Mouse (Mus musculus) layer of hippocampus, postnatal 25 days (tissue): ENCODE measurements around the gene Tll1. TPM values are rescaled to one million over a fixed set of nuclear protein-coding genes. Genes with fewer than 3 reads are reported as not detected.
A peak's percentile ranks its signal among the peaks of the same experiment; 100 is the strongest.

Experiments used
- DNase-seq, 2 experiments: peaks; one replicate each; pipeline ENCODE4 v3.0.0; 2022; ENCODE audit warnings: mixed read lengths in 2 of 2, low spot score in 1 of 2; ENCODE audit errors: extremely low spot score in 1 of 2
- total RNA-seq, 2 experiments: library from RNA; stranded (reverse); gene quantifications; 2 replicates each; pipeline ENCODE4 v1.2.3; 2021

Gene Tll1
- 1 to 10 TPM; 4.2 to 4.4 TPM for total RNA-seq

DNA sequence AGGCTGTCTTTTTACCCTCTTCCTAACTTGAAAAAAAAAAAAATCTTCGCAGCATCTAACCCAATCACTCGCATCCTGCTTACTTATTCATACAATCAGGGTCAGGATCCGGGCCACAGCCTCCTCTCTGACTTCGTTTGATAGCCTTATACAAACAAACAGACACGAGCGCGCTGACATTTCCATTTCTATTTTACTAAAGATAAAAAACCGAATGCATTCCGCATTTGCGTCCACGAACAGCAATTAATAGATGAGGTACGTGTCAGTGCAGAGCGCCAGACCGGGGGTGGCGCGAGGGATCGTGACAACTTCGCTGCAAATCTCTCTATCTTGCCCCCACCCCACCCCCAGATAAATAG, at the start of gene Tll1:
Gene Tll1 (minus strand): TSS at position 248 of the 362 bp plus-strand sequence.
- DNase-seq = peak; percentile 10 to 14

DNA sequence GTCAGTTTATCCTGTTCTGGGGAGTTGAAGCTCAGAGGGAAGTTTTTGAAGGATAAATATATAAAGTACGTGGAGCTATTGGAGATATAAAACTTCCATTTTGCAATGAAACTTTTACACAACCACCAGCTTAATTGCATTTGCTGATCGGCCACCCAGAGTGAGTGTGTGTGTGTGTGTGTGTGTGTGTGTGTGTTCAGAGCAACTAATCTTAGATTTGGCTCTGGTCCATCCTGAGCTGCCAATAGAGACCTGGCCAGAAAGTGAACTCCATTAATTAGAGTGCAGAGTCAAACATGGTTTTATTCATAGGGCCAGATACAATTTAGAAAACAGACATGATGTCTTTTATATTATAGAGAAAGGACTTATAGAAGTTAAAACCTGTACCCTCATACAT, 32.6 kb upstream of the Tll1 start:
- no peak for DNase-seq

DNA sequence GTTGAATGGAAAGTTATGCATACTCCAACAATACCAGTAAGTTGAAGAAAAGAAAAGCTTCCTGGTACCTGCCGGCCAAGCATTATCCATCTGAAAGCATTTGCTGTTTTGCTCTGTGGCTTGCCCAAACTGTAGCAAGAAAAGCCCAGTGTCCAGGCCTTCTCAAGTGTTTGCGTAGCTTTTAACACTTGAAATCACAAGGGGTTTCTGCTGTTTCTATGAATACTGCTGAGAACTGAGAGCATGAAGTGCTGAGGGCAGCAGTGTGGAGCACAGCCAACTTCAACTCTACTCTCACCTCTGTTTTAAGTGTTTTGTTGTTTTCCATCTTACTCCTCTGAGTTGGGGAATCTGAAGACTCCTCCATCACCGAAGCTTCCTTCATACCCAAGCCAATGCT, 15.5 kb upstream of the Tll1 start:
- no peak for DNase-seq

DNA sequence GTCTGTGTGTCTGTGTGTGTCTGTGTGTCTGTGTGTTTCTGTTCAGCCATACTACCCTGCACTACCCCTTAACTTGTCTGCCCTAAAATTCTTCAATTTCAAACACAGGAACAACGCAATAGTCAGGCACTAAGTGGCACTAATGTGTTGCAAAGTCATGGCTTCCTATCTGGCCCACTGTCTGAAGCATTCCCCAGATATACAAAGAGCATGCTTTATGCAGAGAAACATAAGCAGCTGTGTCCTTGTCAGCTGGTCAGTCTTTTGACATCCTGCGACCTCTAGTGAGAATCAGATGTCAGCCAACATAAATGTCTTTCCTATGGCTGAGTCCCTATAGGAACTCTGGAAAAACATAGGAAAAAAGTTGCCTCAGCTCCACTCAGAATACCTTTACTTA, 11.6 kb upstream of the Tll1 start:
- DNase-seq = no peak

GRCm38 (mm10) chr8:64216252-64216651, 10.2 kb upstream of the Tll1 start:
- DNase-seq = no peak

DNA sequence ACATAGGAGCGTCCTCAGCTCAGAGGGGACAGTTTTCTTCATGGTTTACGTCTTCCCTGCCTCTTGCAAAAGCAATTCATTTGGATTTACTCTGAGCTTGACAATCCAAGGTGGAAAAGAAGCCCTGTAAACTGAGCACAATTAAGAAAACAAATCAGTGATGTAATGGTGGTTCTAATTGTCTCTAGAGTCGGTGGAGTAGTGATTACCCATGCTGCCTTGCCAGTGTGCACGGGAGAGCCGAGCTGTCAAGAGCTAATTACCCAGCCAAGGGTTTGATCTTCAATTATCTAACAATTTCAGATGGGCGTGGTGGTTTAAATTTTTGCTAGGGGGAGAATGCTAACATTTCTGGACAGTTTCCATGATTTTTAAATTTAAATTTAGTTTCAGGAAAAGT, 9.3 kb upstream of the Tll1 start:
- DNase-seq = no peak

- DNase-seq = no peak
Observed at GRCm38 (mm10) chr8:64214906-64215305, 8.8 kb upstream of the Tll1 start.

- peak; percentile 8 to 17 for DNase-seq
Observed at GRCm38 (mm10) chr8:64206411-64206861, 365 bp upstream of the Tll1 start.

DNA sequence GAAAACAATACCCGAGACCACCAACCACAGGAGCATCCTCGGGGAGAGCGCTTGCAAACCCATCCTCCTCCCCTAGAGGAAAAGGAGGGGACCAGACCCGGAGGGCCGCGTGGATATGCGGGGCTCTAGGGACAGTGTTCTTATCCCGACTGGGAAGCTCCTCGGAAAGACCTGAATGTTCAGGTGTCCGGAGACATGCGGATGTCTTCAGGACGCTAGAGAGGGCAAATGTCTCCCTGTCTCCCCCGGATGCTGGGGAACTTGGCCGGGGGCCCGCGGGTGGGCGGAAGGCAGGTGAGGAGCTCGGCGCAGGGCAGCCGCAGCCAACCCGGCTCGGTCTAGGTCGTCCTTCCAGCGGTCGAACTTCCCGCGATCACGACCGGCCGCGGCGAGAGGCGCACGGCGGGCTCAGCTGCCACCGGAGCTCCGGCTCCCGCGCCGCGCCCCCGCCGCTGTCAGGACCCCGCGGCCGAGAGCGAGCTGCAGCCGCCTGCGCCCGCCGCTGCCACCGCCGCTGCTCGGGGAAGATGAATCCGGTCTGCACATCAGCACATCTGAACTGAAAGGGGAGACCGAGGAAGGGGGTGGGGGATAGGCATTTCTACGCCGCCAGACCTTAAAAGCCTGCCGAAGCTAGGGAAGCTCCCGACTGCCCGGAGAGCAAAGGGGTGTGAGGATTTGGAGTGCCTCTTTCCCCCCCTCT, 599 bp downstream of the Tll1 start:
- peak; percentile 22 to 27 for DNase-seq

GRCm38 (mm10) chr8:64204801-64205311, 1.2 kb downstream of the Tll1 start:
- DNase-seq = peak in 1 of 2 experiments; percentile 8

GRCm38 (mm10) chr8:64204167-64204566, 1.9 kb downstream of the Tll1 start:
- peak; percentile 23 to 29 for DNase-seq

DNA sequence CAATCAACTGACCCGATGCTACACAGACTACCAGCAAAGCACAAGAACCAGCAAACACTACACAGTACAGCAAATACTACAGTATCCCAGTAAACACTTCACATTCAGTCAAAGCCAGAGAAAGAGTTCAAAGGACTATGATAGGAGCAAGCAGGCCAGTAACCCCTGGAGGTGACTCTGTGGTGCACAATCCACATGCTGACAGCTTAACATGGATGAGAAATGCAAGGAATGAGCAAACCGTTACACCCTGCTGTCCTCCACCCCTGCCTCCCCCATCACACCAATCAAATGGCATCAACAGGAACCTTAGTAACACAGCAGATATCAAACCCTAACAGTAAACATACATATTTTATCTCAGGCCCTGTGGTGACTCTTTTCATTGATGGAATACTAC, 7.7 kb downstream of the Tll1 start:
- DNase-seq = no peak

DNA sequence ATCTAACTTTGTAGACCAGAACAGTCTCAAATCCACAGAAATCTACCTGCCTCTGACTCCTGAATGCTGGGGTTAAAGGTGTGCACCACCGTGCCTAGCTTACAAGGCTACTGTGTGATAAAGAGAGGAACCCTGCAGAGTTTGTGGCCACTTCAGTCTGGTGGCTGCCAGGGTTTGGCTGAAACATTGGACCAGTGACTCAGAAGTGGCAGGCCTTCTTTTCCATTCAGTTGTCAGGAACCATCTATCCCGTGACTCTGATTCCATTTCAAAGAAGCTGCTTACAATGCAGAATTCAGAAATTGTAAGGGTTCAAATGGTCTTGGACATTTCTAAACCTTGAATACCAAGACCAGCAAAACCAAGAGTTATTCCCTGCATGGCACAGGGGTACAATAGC, 12.7 kb downstream of the Tll1 start:
- no peak for DNase-seq

- no peak for DNase-seq
Observed at GRCm38 (mm10) chr8:64187881-64188280, 18.2 kb downstream of the Tll1 start.

DNA sequence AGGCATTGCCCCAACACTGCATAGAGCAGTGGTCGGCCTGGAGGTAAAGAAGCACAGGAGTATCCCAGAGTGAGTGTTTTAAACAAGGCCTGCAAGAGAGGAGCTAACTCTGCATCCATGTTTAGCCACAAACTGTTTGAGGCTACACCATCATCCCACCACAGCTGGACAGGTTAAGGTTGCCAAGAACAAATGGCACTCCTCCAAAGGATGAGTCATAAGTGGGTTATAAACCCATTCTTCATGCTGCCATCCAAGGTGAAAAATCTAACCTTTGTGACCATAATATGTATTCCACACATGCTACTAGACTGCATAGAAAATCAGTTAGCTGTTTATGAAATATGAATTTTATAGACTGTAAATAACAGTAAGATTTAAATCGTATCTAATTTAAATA, 29.1 kb downstream of the Tll1 start:
- no peak for DNase-seq

DNA sequence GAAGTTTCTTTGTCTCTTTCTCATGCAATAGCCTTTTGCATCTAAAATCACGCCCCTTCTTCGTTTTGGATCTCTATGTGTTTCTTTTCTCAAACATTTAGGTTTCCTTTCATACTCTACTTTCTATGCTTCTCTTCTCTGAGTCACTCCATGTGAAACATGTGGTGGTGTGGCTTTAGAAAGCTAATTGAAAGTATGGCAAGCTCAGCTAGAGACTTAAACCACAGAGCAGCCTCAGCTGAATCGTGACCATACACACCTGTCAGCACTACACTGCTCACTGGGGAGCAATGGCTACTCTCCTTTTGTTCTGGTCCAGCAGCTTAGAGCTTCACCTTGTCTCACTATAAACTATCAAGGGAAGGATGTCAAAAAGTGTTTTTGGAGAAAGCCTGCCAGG, 31.2 kb downstream of the Tll1 start:
- DNase-seq = no peak

GRCm38 (mm10) chr8:64173759-64174158, 32.3 kb downstream of the Tll1 start:
- DNase-seq = no peak

GRCm38 (mm10) chr8:64152899-64153891, 52.9 kb downstream of the Tll1 start:
- no peak for DNase-seq

DNA sequence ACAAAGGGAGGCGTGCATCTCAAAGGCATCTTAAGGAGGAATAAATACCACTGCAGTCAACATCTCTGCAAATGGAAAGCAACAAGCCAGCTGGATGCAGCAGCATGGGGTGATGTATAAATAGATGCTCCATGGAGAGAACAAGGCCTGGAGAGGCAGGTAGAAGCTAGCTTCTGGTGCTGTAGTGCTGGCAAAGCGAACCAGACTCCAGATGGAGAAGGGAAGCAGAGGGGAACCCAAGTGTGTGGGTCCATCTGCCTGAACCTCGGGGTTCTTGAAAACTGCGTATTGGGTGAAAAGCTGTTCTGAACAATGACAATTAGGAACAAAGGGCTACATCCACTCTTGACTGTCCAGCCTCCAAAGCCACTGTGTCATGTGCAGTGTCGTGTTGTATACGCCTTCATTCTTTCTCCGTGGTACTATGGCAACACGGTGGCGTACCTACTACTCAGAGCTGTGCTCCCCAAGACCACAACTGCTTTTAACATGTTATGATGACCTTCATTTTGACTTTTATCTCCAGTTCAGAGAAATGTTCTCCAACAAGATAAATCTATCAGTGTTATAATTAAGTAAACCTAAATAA, 53.8 kb downstream of the Tll1 start:
- peak; percentile 20 to 29 for DNase-seq

DNA sequence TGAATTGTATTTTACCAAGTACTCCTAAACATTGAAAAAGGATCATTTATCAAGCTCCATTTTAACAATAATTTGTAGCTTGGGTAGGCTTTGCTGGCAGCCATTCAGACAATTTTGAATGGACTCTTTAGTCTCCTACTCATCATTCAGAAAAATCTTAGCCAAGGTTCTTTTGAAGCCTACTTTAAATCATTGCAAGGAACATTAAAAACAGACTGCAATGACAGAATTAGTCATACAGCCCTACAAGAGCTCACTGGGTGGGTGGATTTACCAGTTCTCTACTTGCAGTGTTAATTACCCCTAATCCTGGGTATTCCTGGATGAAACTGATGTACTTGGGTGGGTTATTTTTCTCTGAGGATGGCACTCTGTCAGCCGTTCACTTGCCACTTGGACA, 69.5 kb downstream of the Tll1 start:
- no peak for DNase-seq

- DNase-seq = no peak
Observed at GRCm38 (mm10) chr8:64107190-64107589, 98.9 kb downstream of the Tll1 start.
